Mouse (Mus musculus) megakaryocyte, embryonic 14.5 days (primary cell): ENCODE measurements around the gene Slc25a29.

Experiments used
- FLI1 ChIP-seq: IDR thresholded peaks from 2 replicates; pipeline ENCODE4 v1.6.1; 2012; ENCODE audit warnings: low read length, inconsistent platforms, mixed read lengths
- GATA1 ChIP-seq: IDR thresholded peaks from 3 replicates; pipeline ENCODE4 v1.6.1; 2012; ENCODE audit warnings: mixed read lengths, low read length, inconsistent platforms, borderline replicate concordance

GRCm38 (mm10) chr12:108792152-108792545 lies 43.5 kb downstream of the Slc25a29 start:
- TF ChIP-seq GATA1 (no peak), FLI1 (no peak)
